ENCODE assay signal across 8 mouse cellular contexts in the genomic region with DNA sequence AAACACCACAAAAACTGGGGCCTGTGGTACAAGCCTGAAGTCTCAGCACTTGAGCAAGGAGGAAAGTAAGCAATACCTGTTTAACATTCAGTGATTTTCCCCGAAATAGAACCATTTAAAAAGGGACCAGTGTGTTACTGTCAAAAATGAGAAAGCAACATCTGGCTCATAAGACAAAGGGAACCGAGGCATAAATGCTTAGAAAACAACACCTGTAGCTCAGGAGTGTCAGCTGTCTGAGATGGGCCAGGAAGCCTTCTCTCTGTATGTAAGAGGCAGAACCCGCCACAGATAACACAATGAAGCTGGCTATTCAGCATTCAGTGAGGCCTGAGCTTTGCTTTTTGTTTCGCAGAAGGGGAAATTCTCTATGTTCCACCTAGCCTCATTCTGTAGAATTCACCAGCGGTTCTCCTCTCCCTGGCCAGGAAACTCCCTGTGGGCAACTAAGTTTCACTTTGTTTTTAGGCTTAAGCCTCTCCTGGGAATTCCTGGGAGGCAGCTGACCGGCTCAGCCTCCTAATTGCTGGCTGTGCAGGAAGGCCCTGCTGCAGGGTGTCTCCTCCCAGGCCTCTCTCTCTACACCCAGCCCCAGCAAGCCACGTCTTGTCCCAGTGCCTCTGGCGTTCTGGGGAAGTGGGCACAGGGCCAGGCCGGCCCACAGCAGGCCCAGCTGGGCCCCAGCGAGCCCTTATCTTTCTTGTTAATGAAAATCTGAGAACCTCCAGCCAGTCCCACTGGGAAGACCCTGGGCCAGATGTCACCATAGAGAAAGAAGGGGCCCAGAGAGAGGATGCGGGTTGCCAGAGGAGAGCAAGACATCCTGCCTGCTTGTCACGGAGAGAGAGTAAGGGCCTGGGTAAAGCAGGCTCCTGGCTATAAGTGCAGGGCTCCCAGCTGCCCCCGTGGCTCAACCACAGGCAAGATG. TPM values are rescaled to one million over a fixed set of nuclear protein-coding genes. Genes with fewer than 3 reads are reported as not detected.
DNase-seq lines count a peak whose midpoint lies in the region; ATAC-seq lines count a peak whose summit lies in the region.

No protein-coding gene starts in this region.

- no peaks in the 10 kb centered on the region for H3K27me3 ChIP-seq in forebrain, embryonic 11.5 days (ENCODE audit: control insufficient read depth, insufficient read depth, low read length)
- H3K27me3 ChIP-seq in splenic B cell, adult 2 months (ENCODE audit: control insufficient read depth, insufficient read depth, low read length, poor library complexity, severe bottlenecking) = no peaks in the 10 kb centered on the region

- ATAC-seq in forebrain, embryonic 11.5 days (replicated peaks; ENCODE audit: low FRiP score) = no peak

- peak overlapping the region; percentile 12; the same call in 1 of the 2 replicates for H3K4me2 ChIP-seq in forebrain, embryonic 11.5 days (ENCODE audit: low read depth, low read length, severe bottlenecking)

- H3K4me1 ChIP-seq in forebrain, embryonic 11.5 days (replicated peaks; ENCODE audit: control insufficient read depth, insufficient read depth, low read length) = peaks cover 17% of the 10 kb centered on the region

- no peaks in the 10 kb centered on the region for H3K9me3 ChIP-seq in forebrain, embryonic 11.5 days (ENCODE audit: control insufficient read depth, low read length)

- peak; percentile 47 to 48 for DNase-seq in B cell, adult 2 months
- DNase-seq in adrenal gland, postnatal 10 days = peak; percentile 86
- peak; percentile 69 for DNase-seq in forebrain, embryonic 11.5 days (ENCODE audit: low spot score)
- peak; percentile 91 to 92 for DNase-seq in heart, postnatal 14 days
- DNase-seq in kidney, postnatal 25 days = peak; percentile 91 to 94
- DNase-seq in lung, postnatal 4 days = peak; percentile 83 to 92
- peak; percentile 61 for DNase-seq in splenic B cell, adult 2 months (ENCODE audit: low read depth, low spot score)
- no peak for DNase-seq in c-Kit-positive CD71-positive TER-119-positive erythroid progenitor cells, embryonic 14.5 days (ENCODE audit: low spot score)

- intact Hi-C loops in heart, postnatal 14 days (cut with DNase I) = no loop called here

- H3K4me3 ChIP-seq in forebrain, embryonic 11.5 days (ENCODE audit: low read depth, low read length) = no peak overlapping the region

- H3K27ac ChIP-seq in forebrain, embryonic 11.5 days (ENCODE audit: low read depth, low read length) = peak overlapping the region; percentile 54

- 27% methylated on average over 13 of the region's 13 CpGs for WGBS in forebrain, embryonic 11.5 days

- no peaks in the 10 kb centered on the region for H3K36me3 ChIP-seq in forebrain, embryonic 11.5 days (ENCODE audit: control insufficient read depth, insufficient read depth, low read length)
- no peaks in the 10 kb centered on the region; the same call in 1 of the 2 replicates for H3K36me3 ChIP-seq in splenic B cell, adult 2 months (ENCODE audit: control insufficient read depth, insufficient read depth, low read length, poor library complexity, severe bottlenecking)

- H3K9ac ChIP-seq in forebrain, embryonic 11.5 days (ENCODE audit: low read length) = peak overlapping the region; percentile 48

RNA-seq across cellular contexts. Expression of a gene that starts 2.3 kb away (rescaled TPM):
- 10 to 100 TPM; 23.2 to 27.3 TPM for total RNA-seq in adrenal gland, postnatal 10 days (2021)
- polyA plus RNA-seq in forebrain, embryonic 11.5 days (2014; fragmentation: Nextera tagmentation; extraction: Ambion mirVana) = 95.9 and 104 TPM in 2 replicates
- total RNA-seq in heart, postnatal 14 days (2021) = 10 to 100 TPM; 33.5 to 37.4 TPM

RNA-seq across cellular contexts. Expression of a gene that starts 2.9 kb away (rescaled TPM):
- total RNA-seq in adrenal gland, postnatal 10 days (2021) = 10 to 100 TPM; 47.5 to 51.3 TPM
- polyA plus RNA-seq in forebrain, embryonic 11.5 days (2014; fragmentation: Nextera tagmentation; extraction: Ambion mirVana) = 52.0 and 57.4 TPM in 2 replicates
- total RNA-seq in heart, postnatal 14 days (2021) = 10 to 100 TPM; 29.5 to 30.6 TPM
